Mouse (Mus musculus) megakaryocyte-erythroid progenitor cell, adult 5-6 weeks (primary cell): Measurements from ENCODE around the gene Tbx2. TPM values are rescaled to one million over a fixed set of nuclear protein-coding genes. Genes with fewer than 3 reads are reported as not detected.
A peak's percentile ranks its signal among the peaks of the same experiment; 100 is the strongest.

Experiments
- ATAC-seq: replicated peaks from 2 replicates; pipeline ENCODE4 v1.8.0; 2016; ENCODE audit warnings: mild to moderate bottlenecking, inconsistent platforms; ENCODE audit not compliant: severe bottlenecking, poor library complexity, low FRiP score, low TSS enrichment
- total RNA-seq, 2 experiments: library from RNA; stranded (forward) in 1 of 2; stranded (reverse) in 1 of 2; fragments of 200-1000, 215-1000 nt in 1 of 2; fragments of >200 nt in 1 of 2; fragmentation: Nextera tagmentation in 1 of 2; gene quantifications; 2 replicates each; pipeline ENCODE4 v1.2.3; 2014 to 2017

The Tbx2 gene
- total RNA-seq, 2 experiments from 2014 or later: 0.19 TPM; not detected in 1

DNA sequence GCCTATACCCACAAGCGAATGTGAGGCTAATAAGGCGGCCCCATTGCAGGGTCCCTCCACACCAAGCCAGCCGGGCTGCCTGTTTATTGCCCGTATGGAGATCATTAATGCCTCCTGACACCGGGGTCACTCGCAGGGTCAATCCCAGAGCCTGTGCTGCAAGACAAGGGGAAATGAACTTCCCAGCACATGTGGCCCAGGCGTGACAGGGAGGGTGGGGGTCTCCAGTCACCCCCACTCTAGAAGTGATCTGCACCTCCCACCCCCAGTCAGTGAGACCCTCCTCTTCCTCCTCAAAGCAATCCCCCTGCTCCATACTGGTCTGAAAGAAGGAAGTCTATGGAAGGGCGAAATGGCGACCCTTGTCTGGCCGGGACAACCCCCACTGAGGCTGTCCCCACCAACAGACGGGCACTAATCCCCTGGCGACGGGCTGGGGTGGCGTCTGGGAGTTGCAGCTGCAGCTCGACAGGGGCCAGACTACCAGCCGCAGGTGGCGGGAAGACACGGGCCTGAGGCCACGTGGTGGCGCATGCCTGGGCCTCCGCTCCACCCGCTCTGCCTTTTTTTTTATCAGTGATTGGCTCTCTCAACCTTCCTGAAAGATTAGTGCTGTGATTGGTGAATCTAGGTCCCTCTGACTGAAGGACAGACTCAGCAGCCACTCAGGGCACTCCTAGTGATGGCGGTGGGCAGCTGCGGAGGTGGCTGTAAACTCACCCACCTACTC is 43.9 kb downstream of the Tbx2 start:
- ATAC-seq: no peak

DNA sequence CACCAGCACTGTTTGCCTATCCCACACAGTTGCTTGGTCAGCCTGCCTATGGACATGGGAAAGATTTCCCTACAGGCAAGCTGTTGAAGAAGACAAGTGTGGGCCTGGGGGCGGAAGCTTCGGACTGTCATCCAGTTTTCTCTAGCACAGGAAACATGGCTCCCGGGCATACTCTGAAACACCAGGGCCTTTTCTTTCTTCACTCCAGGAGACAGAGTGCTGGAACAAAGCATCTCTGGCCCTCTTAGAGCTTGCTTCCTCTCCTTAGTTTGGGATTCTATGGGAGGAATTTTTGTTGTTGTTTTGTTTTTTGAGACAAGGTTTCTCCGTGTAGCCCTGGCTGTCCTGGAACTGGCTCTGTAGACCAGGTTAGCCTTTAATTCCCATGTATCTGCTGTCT is 52.1 kb downstream of the Tbx2 start:
- ATAC-seq: no peak

GRCm38 (mm10) chr11:85885665-85886428 is 53.5 kb downstream of the Tbx2 start, which contains the start of gene Tbx4:
Gene Tbx4, plus strand, starts transcription at chr11:85886422.
- ATAC-seq: no peak

DNA sequence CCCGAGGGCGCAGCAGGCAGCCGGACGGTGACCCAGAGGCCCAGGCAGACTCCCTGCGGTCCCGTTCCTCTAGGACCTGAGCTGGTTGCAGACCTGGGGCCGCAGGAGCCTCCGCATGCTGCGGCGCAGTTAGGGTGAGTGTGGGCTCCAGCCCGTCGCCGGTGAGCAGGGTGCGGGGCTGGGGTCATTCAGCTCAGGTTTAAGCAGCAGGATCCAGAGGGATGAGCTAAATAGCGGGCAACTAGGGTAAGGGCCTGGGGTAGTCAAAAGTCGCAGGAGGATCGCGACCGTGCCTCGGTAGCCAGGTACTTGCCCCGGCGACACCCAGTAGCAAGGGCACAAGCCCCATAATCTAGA is 54.1 kb downstream of the Tbx2 start:
- ATAC-seq: no peak

DNA sequence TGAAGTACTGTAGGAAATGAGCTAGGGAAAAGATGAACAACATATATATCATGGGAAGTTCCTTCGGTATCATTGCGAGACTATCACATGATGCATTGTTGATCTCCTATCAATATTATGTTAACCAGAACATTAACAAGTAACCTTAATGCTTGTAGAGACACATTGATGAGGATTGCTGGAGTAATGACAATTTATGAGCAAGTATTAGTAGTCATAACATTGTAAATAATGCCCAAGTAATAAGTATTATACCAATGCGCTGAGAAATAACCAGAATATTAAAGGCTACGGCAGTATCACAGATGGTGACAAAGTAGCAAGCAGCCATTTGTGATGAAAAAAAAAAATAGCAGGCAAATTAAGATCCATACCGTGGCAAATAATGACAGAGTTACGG is 54.9 kb downstream of the Tbx2 start:
- ATAC-seq: no peak

GRCm38 (mm10) chr11:85887801-85888450 is 55.6 kb downstream of the Tbx2 start:
- no peak for ATAC-seq

GRCm38 (mm10) chr11:85888451-85888961 is 56.2 kb downstream of the Tbx2 start:
- ATAC-seq: peak; percentile 19; the same call in 1 of the 2 replicates

DNA sequence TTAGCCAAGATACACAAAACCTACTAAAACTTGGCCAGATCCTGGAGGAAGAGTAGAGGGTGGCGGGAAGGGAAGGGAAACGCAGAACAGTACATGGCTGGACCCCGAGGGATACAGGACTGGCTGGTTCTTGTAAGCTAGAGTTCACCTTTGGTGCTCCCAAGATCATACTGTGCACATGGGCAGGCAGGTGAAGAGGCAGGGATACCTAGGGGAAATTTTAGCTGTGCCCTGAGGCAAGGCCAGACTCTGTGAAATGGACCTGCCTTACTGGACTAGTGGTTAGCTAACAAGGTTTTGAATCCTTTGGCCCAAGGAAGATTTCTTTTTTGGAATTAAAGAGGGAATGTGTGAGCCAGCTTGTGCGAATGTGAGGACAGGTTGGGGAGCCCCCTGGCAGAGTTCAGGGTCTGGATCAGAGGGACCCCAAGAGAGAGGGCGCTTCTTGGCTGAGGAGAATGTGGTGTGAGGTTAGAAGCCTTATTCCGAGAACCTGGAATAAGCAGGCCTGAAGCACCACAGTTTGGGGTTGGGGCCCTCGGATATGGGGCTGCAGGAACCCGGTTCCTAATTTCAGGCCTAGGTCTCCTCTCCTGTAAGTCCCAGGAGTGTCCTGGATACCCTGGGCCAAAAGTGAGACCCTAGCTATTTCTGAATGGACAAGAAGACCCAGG is 56.8 kb downstream of the Tbx2 start:
- ATAC-seq: no peak

GRCm38 (mm10) chr11:85889730-85890562 is 57.6 kb downstream of the Tbx2 start:
- ATAC-seq: no peak

DNA sequence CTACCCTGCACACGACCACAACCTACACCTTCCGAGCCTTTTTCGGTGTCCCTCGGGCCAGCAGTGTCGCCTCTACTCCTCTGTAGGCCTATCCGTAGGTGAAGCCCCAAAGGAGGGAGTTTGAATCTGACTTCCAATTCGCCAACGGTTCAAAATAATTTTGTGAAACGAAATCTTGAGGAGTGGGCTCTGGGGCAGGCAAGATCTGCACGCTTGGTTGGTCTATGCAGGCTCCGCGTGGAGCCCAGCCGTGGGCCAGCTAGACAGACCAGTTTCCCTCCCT is 58.2 kb downstream of the Tbx2 start:
- no peak for ATAC-seq

DNA sequence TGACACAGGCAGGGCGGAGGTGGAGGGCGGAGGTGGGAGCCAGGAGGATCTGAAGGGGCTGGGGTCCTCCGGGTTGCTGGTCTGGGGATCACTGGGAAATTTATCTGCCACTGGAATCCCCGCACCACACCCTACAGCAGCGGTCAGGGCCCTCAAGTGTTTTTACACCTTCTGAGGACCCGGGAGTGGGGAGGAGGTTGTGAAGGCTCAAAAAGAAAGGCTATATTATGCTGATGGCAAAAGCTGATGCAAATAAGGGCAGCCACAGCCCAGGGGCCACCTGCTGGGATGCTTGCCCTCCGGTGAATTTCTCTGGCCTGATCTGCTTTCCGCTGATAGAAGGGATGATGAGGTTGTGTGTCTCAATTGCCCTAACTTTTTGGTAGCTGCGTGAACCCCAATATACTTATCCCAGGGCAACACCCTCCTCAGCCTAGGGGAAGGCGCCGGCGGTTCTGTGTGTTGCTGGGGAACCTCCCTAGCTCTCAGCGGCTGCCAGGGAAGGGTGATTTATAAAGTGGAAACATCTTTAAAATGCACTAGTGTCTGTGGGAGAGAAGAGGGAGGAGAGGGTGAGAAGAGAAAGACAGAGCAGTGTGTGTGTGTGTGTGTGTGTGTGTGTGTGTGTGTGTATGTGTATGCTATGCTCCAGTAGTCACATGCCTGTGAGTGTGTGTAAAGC is 58.8 kb downstream of the Tbx2 start:
- no peak for ATAC-seq

Other genes with a start within 250 kb of the Tbx2 start
- gene Gm11444, start 17.8 kb downstream of the Tbx2 start, total RNA-seq (2014; fragmentation: Nextera tagmentation): not detected in 2 replicates
- gene Gm11444, start 17.8 kb downstream of the Tbx2 start, total RNA-seq (2017): not detected in 2 replicates
- not detected in 2 replicates for gene Tbx4, start 53.9 kb downstream of the Tbx2 start, total RNA-seq (2014; fragmentation: Nextera tagmentation)
- gene Tbx4, start 53.9 kb downstream of the Tbx2 start, total RNA-seq (2017): 0.57 TPM in 1 of 2 replicates, not detected in the other